Mouse (Mus musculus) lung, postnatal 0 days (tissue): ENCODE results near the gene Nbas. TPM values are rescaled to one million over a fixed set of nuclear protein-coding genes. Genes with fewer than 3 reads are reported as not detected.

ENCODE experiments used
- ATAC-seq: fragments of 200-750 bp; cut with Nextera tagmentation; 2 replicates; pipeline ENCODE4 v1.8.0; 2017; ENCODE audit warnings: moderate library complexity
- DNase-seq: peaks from one replicate; pipeline ENCODE4 v3.0.0-alpha.2; 2016; ENCODE audit warnings: low spot score
- H3K27ac ChIP-seq: fragments of 300-500 bp; sonication (generic); 2 replicates; pipeline ENCODE4 v1.5.1; 2014; ENCODE audit warnings: antibody characterized with exemption, mild to moderate bottlenecking, low read length, mixed read lengths
- H3K27me3 ChIP-seq: fragments of 300-500 bp; sonication (generic); replicated peaks from 2 replicates; pipeline ENCODE4 v1.6.1; 2014; ENCODE audit warnings: low read length, mixed read lengths; ENCODE audit not compliant: insufficient read depth
- H3K36me3 ChIP-seq: fragments of 300-500 bp; sonication (generic); 2 replicates; pipeline ENCODE4 v1.6.1; 2014; ENCODE audit warnings: low read length, mixed read lengths; ENCODE audit not compliant: insufficient read depth
- H3K4me1 ChIP-seq: fragments of 300-500 bp; sonication (generic); 2 replicates; pipeline ENCODE4 v1.6.1; 2014; ENCODE audit warnings: antibody characterized with exemption, low read depth, low read length, mixed read lengths; ENCODE audit not compliant: insufficient read depth
- H3K4me2 ChIP-seq: fragments of 300-500 bp; sonication (generic); replicated peaks from 2 replicates; pipeline ENCODE4 v1.6.1; 2014; ENCODE audit warnings: low read depth, mild to moderate bottlenecking, low read length, moderate library complexity, mixed read lengths
- H3K4me3 ChIP-seq: fragments of 300-500 bp; sonication (generic); 2 replicates; pipeline ENCODE4 v1.5.1; 2014; ENCODE audit warnings: low read depth, low read length
- H3K9ac ChIP-seq: fragments of 300-500 bp; sonication (generic); replicated peaks from 2 replicates; pipeline ENCODE4 v1.6.1; 2014; ENCODE audit warnings: low read depth, mild to moderate bottlenecking
- H3K9me3 ChIP-seq: fragments of 300-500 bp; sonication (generic); 2 replicates; pipeline ENCODE4 v1.6.1; 2016; ENCODE audit warnings: low read length, mixed read lengths
- CTCF ChIP-seq: IDR thresholded peaks from 2 replicates; pipeline ENCODE4 v1.5.1; 2016; ENCODE audit warnings: antibody characterized with exemption, mild to moderate bottlenecking
- EP300 ChIP-seq: IDR thresholded peaks from 2 replicates; pipeline ENCODE4 v1.6.1; 2016; ENCODE audit warnings: antibody characterized with exemption, mild to moderate bottlenecking, control low read depth
- WGBS: fragments of 180-500 bp; shearing (Covaris S2); extraction: QIAGEN DNeasy Blood & Tissue Kit; methylation state at CpG from one replicate; pipeline ENCODE4 v1.1.7; 2014; 5-methylcytosine and 5-hydroxymethylcytosine counted together
- polyA plus RNA-seq: library from polyadenylated mRNA; unstranded; fragments of >200 nt; fragmentation: Nextera tagmentation; extraction: Ambion mirVana; gene quantifications from 2 replicates; pipeline ENCODE4 v1.2.1, GENCODE M21; 2015

Gene Nbas
- polyA plus RNA-seq, 1 experiment from 2014 or later: 5.4 TPM

DNA sequence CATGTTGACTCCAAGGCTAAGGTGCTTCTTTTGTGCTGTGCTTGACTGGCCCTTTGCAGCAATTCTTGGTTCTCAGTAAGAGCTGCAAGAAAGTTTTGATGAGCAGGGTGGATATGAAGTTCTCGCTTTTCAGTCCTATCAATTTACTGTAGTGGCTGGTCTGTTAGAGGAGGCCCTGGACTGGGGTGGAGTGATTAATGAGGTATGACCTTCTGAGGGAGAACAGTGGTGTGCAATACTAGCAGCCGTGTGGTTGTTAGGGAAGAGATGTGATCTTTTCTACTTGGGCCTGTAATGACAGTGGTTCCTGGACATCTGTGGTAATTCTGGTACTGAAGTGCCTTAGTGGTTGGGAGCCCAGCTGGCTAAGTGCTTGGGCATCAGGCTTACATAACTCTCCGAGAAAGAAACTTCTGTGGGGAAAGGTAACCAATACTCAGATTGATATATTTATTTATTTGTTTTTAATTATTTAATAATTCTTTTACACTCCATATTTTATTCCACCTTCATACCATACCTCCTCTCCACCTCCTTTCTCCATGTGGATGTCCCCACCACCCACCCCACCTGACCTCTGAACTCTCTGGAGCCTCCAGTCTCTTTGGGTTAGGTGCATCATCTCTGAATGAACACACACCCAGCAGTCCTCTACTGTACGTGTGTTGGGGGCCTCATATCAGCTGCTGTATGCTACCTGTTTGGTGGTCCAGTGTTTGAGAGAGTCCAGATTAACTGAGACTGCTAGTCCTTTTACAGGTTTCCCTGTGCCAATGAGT is 175.9 kb downstream of the Nbas start:
- Histone ChIP-seq H3K4me2 (no peak overlapping the region), H3K27me3 (no peaks in the 10 kb centered on the region), H3K27ac (no peak overlapping the region), H3K4me3 (no peak overlapping the region), H3K36me3 (no peaks in the 10 kb centered on the region), H3K4me1 (no peaks in the 10 kb centered on the region), H3K9ac (no peak overlapping the region), H3K9me3 (no peaks in the 10 kb centered on the region)
- no peak for DNase-seq
- ATAC-seq: no peak
- WGBS: 61% methylated on average over 4 of the region's 4 CpGs
- TF ChIP-seq CTCF (no peak), EP300 (no peak)

DNA sequence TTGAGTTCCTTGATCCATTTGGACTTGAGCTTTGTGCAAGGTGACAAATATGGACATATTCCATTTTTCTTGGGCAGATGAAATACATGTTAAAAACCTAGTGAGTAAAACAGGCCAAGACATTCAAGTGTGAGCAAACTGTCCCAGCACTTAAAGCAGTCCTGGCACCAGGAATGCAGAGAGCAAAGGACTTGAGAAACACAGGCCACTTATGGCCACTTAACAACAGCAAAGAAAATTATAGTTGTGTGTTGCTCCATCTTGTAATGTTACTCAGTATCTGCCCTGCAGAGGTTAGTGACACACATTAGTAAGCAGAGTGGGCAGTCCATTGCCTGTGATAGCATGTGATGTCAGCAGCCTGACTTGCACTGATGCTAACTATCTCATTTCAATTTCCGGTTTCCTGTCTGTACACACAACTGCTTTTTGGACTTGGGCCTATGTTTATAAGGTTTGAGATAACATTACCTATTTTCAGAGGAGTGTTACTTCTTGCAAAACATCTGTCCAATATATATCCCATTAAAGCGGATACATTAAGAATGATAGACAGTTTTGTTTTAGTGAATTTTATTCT is 176.6 kb downstream of the Nbas start:
- Histone ChIP-seq H3K36me3 (no peaks in the 10 kb centered on the region), H3K27me3 (no peaks in the 10 kb centered on the region), H3K27ac (no peak overlapping the region), H3K4me1 (no peaks in the 10 kb centered on the region), H3K4me3 (no peak overlapping the region), H3K9me3 (no peaks in the 10 kb centered on the region), H3K9ac (no peak overlapping the region), H3K4me2 (no peak overlapping the region)
- peak; percentile 75 for DNase-seq
- ATAC-seq: peak; percentile 92
- TF ChIP-seq EP300: peak; percentile 42; the same call in 1 of the 2 replicates
- TF ChIP-seq CTCF: no peak
- WGBS: 32% methylated on average over 2 of the region's 2 CpGs

DNA sequence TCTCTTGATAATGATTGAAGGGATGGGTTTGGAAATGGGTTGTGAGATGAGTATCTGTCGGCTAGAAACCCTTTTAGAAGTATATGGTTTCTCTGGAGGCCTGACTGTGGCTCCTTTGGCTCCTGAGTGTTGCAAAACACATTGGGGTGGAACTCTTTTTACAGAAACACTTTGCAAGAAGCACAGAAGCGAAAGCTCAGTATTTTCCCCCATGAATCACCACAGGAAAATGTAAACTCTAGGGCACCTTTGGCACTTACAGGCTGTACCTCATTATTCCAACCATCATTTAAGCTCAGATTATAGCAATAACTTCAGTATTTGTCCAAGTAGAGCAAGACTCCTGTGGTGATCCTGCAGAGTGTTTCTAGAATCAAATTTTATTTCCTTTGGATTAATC is 180.0 kb downstream of the Nbas start:
- Histone ChIP-seq H3K9me3 (no peaks in the 10 kb centered on the region), H3K36me3 (no peaks in the 10 kb centered on the region)
- 52% methylated on average over 2 of the region's 2 CpGs for WGBS

DNA sequence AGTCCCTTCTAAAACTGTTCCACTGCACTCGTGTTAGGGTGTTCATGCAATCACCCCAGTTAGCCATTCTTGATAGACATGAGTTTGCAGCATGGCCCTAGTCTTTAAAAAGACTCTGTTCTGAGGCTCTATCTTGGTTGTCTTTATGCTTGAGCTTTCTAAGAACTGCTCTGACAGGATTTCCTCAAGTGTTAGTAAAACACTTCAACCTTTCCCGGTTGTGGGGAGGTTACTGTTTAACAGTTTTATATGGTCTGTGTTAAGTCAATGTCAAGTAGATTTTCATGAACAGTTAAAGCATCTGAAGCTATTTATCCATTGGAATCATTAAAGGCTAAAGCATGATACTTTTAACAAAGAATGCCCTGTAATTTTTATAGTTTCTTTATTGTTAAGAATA is 183.1 kb downstream of the Nbas start:
- Histone ChIP-seq H3K27ac (no peak overlapping the region), H3K27me3 (no peaks in the 10 kb centered on the region), H3K4me3 (no peak overlapping the region), H3K9me3 (no peaks in the 10 kb centered on the region), H3K4me1 (no peaks in the 10 kb centered on the region), H3K4me2 (no peak overlapping the region), H3K9ac (no peak overlapping the region), H3K36me3 (no peaks in the 10 kb centered on the region)
- WGBS: 53% methylated on average over 2 of the region's 2 CpGs
- TF ChIP-seq EP300 (no peak), CTCF (no peak)
- ATAC-seq (peak; percentile 62), DNase-seq (peak; percentile 54)

More for the DNA sequence above, 180.0 kb downstream of the Nbas start:
- Histone ChIP-seq H3K27me3 (no peaks in the 10 kb centered on the region), H3K4me1 (no peaks in the 10 kb centered on the region), H3K27ac (no peak overlapping the region), H3K9ac (no peak overlapping the region), H3K4me2 (no peak overlapping the region), H3K4me3 (no peak overlapping the region)
- no peak for TF ChIP-seq CTCF
- TF ChIP-seq EP300: no peak
- DNase-seq (no peak), ATAC-seq (no peak)

DNA sequence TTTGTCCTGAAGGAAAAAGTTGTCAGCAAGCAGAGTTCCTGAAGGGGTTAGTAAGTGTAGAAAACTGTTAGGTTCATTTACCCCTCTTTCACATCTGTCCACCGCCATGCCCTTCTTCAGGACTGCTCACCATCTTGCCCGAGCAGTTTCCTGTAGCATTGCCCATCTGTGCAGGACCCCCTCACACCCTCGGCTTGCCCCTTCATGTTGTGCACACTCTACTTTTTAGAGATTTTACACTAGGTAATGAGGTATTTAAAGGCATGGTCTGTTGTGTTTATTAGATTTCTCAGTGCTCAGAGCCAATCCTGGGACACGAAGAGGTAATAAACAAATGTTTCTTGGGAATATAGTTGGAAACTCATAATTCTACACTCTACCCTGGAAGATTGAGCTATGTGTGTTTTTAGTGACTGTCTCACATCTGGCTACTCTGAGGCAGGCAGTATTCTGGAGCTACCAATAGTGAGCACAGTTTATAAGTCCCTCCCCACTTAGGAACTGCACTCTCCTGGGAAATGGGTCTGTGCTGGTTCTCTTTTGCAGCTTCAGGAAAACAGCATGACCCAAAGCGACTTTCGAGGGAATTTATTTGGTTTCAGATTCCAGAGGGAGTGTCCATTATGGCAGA is 191.4 kb downstream of the Nbas start:
- H3K4me3 ChIP-seq: no peak overlapping the region
- no peak for DNase-seq
- H3K27me3 ChIP-seq: no peaks in the 10 kb centered on the region
- no peak overlapping the region for H3K4me2 ChIP-seq
- no peak overlapping the region for H3K27ac ChIP-seq
- no peaks in the 10 kb centered on the region for H3K4me1 ChIP-seq
- no peaks in the 10 kb centered on the region for H3K9me3 ChIP-seq
- H3K36me3 ChIP-seq: no peaks in the 10 kb centered on the region
- no peak for ATAC-seq
- 81% methylated on average over 6 of the region's 6 CpGs for WGBS
- no peak for TF ChIP-seq CTCF
- TF ChIP-seq EP300: no peak
- no peak overlapping the region for H3K9ac ChIP-seq

DNA sequence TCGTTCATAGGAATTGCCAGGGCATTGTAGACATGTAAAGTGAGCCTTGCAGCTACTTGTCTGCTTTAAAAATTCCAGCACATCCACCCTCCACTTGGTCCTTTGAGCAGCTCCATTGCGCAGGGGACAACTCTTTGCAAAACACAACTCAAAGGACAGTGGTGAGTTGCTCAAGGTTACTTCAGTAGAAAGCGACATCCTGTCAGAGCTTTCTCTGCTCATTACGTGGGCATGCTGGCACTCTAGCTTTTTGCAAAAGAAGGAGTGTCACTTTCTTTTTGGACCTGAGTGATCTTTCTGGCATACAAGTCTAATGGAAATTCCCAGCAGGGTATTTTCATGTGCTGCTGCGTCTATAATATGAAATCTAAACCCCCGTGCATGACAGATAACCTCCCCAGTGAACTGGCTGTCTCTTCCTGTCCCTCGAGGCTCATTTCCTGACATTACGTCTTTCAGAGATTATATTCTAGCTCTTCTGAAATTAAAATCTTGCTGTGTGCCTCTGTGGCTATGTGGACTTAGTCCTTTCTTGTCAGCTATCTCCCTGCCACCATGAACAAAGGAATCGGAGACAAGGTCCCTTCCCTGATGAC is 192.7 kb downstream of the Nbas start:
- Histone ChIP-seq H3K4me3 (no peak overlapping the region), H3K4me2 (no peak overlapping the region), H3K27ac (no peak overlapping the region), H3K9ac (no peak overlapping the region), H3K4me1 (no peaks in the 10 kb centered on the region), H3K9me3 (no peaks in the 10 kb centered on the region), H3K27me3 (no peaks in the 10 kb centered on the region), H3K36me3 (no peaks in the 10 kb centered on the region)
- ATAC-seq (no peak), DNase-seq (no peak)
- 60% methylated on average over 9 of the region's 9 CpGs for WGBS
- TF ChIP-seq EP300 (no peak), CTCF (no peak)
